Mouse (Mus musculus): ENCODE measurements at regions not wholly inside any gene's neighbourhood (a gene's known extent, or its start where the extent isn't known, plus 50 kb on each side); places are given as distances from the start of the nearest gene placed in this dataset.
A peak's percentile ranks its signal among the peaks of the same experiment; 100 is the strongest.

GRCm38 (mm10) chr5:78284456-78285199, 876.8 kb upstream of the Igfbp7 start:
- no peak overlapping the region for H3K4me3 ChIP-seq
- no peaks in the 10 kb centered on the region for H3K27me3 ChIP-seq
- no peak overlapping the region for H3K27ac ChIP-seq
- WGBS = 28% methylated on average over 6 of the region's 6 CpGs
- peaks cover 10% of the 10 kb centered on the region for H3K4me1 ChIP-seq
- H3K9me3 ChIP-seq = no peaks in the 10 kb centered on the region
- peak; percentile 80 for ATAC-seq (ENCODE audit: low FRiP score, low read depth)
- H3K36me3 ChIP-seq = no peaks in the 10 kb centered on the region
- H3K4me2 ChIP-seq (replicated peaks) = peak overlapping the region; percentile 7; the same call in 1 of the 2 replicates
- H3K9ac ChIP-seq = no peak overlapping the region

GRCm38 (mm10) chr5:78251491-78251890, 843.6 kb upstream of the Igfbp7 start:
- Histone ChIP-seq H3K36me3 (no peaks in the 10 kb centered on the region), H3K9me3 (no peaks in the 10 kb centered on the region), H3K4me2 (replicated peaks) (no peak overlapping the region), H3K27ac (no peak overlapping the region), H3K4me3 (no peak overlapping the region), H3K9ac (no peak overlapping the region), H3K4me1 (no peaks in the 10 kb centered on the region), H3K27me3 (no peaks in the 10 kb centered on the region)
- 82% methylated on average over 3 of the region's 3 CpGs for WGBS
- no peak for ATAC-seq (ENCODE audit: low FRiP score, low read depth)

DNA sequence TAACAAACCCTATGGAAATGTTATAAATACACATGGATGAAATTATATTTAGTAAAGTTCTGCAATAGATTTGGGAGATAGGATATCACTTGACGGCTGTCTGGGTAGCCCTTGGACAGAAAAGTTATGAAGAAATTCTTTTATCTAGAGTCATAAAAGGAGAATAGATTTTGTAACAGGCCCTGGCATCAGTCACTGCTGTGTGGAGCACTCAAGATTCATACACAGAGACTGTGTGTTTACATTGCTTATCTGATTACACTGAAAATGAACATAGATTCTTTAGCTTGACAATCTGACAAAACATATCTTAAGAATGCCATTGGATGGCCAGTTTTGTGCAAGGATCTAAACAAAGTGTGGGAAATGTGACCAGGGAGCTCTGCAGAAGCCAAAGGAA, 805.9 kb upstream of the Igfbp7 start:
- Histone ChIP-seq H3K9ac (no peak overlapping the region), H3K36me3 (no peaks in the 10 kb centered on the region), H3K9me3 (no peaks in the 10 kb centered on the region), H3K27me3 (no peaks in the 10 kb centered on the region), H3K4me3 (no peak overlapping the region), H3K27ac (no peak overlapping the region), H3K4me2 (replicated peaks) (no peak overlapping the region), H3K4me1 (peaks cover 2% of the 10 kb centered on the region; the same call in 1 of the 2 replicates)
- WGBS = 44% methylated on average over 1 of the region's 1 CpGs
- ATAC-seq (ENCODE audit: low FRiP score, low read depth) = no peak
